Mouse (Mus musculus) ES-Bruce4 (cell line): Measurements from ENCODE around the gene Scgb1c1.

ENCODE experiments used
- CTCF ChIP-seq: IDR thresholded peaks from one replicate; pipeline ENCODE4 v1.8.1; 2011; ENCODE audit warnings: low read depth, low read length
- EP300 ChIP-seq: IDR thresholded peaks from 2 replicates; pipeline ENCODE4 v1.6.1; 2011; ENCODE audit warnings: low read depth, low read length; ENCODE audit not compliant: insufficient read depth
- POLR2A ChIP-seq: IDR thresholded peaks from one replicate; pipeline ENCODE4 v1.8.1; 2011; ENCODE audit warnings: low read length; ENCODE audit not compliant: insufficient read depth

DNA sequence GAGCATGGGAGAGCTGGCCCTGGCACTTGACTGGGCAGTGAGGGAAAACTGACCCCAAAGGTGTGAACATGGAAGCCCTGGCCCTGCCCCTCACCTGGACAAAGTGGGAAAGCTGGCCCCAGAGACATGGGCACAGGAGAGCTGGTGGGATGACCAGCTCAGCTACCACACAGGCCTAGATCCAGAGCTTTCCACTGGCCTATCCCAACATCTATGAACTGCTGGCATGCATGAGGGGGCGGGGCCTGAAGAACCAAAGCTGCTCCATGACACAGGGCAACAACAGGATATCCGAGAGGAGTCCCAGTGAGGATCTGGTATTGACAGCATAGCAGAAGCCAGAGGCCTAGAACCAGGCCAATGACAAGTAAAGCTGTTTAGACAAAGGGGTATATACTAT lies 47.1 kb upstream of the Scgb1c1 start:
- TF ChIP-seq CTCF (no peak), POLR2A (no peak), EP300 (no peak)
